Mouse (Mus musculus): ENCODE data around the gene Camk2b.

DNA sequence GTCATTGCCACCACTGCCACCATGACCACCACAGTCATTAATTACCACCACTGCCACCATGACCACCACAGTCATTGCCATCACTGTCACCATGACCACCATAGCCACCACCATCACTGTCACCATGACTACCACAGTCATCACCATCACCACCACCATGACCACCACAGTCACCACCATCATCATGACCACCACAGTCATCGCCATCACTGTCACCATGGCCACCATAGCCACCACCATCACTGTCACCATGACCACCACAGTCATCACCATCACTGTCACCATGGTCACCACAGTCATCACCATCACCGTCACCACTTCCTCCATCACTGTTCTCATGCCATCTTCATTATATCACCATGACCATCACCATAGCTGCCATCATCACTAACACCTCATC, 67.7 kb downstream of the Camk2b start:
- no peak for TF ChIP-seq POLR2A (IDR thresholded peaks at IDR 0.05; ENCODE audit: insufficient read depth, low read length)
- TF ChIP-seq EP300 (IDR thresholded peaks at IDR 0.05; ENCODE audit: insufficient read depth, low read depth, low read length): no peak
- no peak for TF ChIP-seq CTCF (IDR thresholded peaks at IDR 0.05; ENCODE audit: low read depth, low read length)
